Mouse (Mus musculus): ENCODE measurements at regions not wholly inside any gene's neighbourhood (a gene's known extent, or its start where the extent isn't known, plus 50 kb on each side); places are given as distances from the start of the nearest gene placed in this dataset.

DNA sequence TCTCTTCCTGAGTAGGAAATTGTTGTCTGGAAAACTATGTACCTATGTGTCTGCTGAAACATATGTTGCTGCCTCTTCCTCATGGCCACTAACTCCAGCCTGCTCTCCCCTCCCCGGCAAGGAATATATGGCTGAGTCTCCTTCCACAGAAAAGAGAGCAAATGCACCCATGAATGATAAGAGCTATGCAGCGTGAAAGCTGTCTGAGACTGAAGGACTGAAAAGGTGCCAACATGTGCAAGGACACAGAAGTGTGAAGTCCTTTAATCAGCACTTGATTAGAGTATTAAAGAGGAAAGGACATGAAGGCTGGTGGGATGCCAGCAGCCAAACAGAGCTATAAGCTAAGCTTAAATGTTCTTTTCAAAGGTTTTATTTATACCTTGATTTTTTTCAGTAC is 279.1 kb downstream of the Nuf2 start:
- TF ChIP-seq CTCF (conservative IDR thresholded peaks at IDR 0.05; ENCODE audit: low read length) (no peak), NANOG (IDR thresholded peaks at IDR 0.05; ENCODE audit: borderline replicate concordance, low read length) (no peak), POU5F1 (IDR thresholded peaks at IDR 0.05; ENCODE audit: borderline replicate concordance, low read length) (no peak)

Measured in E14TG2a.4 (cell line).